Mouse (Mus musculus) stomach, postnatal 0 days (tissue): ENCODE data around the gene Pou3f1.

Experiments
- CTCF ChIP-seq: IDR thresholded peaks from 2 replicates; pipeline ENCODE4 v1.5.1; 2016; ENCODE audit warnings: antibody characterized with exemption, low read depth, mild to moderate bottlenecking, moderate library complexity
- EP300 ChIP-seq: optimal IDR thresholded peaks from 2 replicates; pipeline ENCODE3; 2016; ENCODE audit warnings: antibody characterized with exemption

- TF ChIP-seq CTCF, result no peak
- no peak for TF ChIP-seq EP300
These were observed 15.0 kb downstream of the Pou3f1 start for GRCm38 (mm10) chr4:124671583-124671982.
